Mouse (Mus musculus) hindbrain, embryonic 11.5 days (tissue): ENCODE measurements at regions not wholly inside any gene's neighbourhood (a gene's known extent, or its start where the extent isn't known, plus 50 kb on each side); places are given as distances from the start of the nearest gene placed in this dataset.

ENCODE experiments used
- ATAC-seq: fragments of 200-750 bp; cut with Nextera tagmentation; 2 replicates; pipeline ENCODE4 v1.8.0; 2017; ENCODE audit warnings: mild to moderate bottlenecking, moderate TSS enrichment, moderate library complexity; ENCODE audit not compliant: low FRiP score
- DNase-seq: peaks from one replicate; pipeline ENCODE4 v3.0.0-alpha.2; 2015; ENCODE audit warnings: low spot score
- H3K27ac ChIP-seq: fragments of 300-500 bp; sonication (generic); 2 replicates; pipeline ENCODE4 v1.5.1; 2014; ENCODE audit warnings: mild to moderate bottlenecking, low read depth, low read length
- H3K27me3 ChIP-seq: fragments of 300-500 bp; sonication (generic); 2 replicates; pipeline ENCODE4 v1.6.1; 2014; ENCODE audit warnings: mild to moderate bottlenecking, low read length, moderate library complexity, mixed read lengths; ENCODE audit not compliant: control insufficient read depth, insufficient read depth
- H3K36me3 ChIP-seq: fragments of 300-500 bp; sonication (generic); 2 replicates; pipeline ENCODE4 v1.6.1; 2014; ENCODE audit warnings: mild to moderate bottlenecking, low read length, moderate library complexity, mixed read lengths; ENCODE audit not compliant: control insufficient read depth, insufficient read depth
- H3K4me1 ChIP-seq: fragments of 300-500 bp; sonication (generic); replicated peaks from 2 replicates; pipeline ENCODE4 v1.6.1; 2014; ENCODE audit warnings: low read length, mixed read lengths; ENCODE audit not compliant: control insufficient read depth, insufficient read depth
- H3K4me2 ChIP-seq: fragments of 300-500 bp; sonication (generic); replicated peaks from 2 replicates; pipeline ENCODE4 v1.6.1; 2014; ENCODE audit warnings: mild to moderate bottlenecking, low read depth, low read length
- H3K4me3 ChIP-seq: fragments of 300-500 bp; sonication (generic); 2 replicates; pipeline ENCODE4 v1.5.1; 2014; ENCODE audit warnings: low read depth, low read length
- H3K9ac ChIP-seq: fragments of 300-500 bp; sonication (generic); 2 replicates; pipeline ENCODE4 v1.6.1; 2014; ENCODE audit warnings: low read depth, low read length
- H3K9me3 ChIP-seq: fragments of 300-500 bp; sonication (generic); 2 replicates; pipeline ENCODE4 v1.6.1; 2016; ENCODE audit warnings: low read length; ENCODE audit not compliant: control insufficient read depth
- WGBS: fragments of 180-500 bp; shearing (Covaris S2); extraction: QIAGEN DNeasy Blood & Tissue Kit; methylation state at CpG from one replicate; pipeline ENCODE4 v1.1.7; 2014; 5-methylcytosine and 5-hydroxymethylcytosine counted together

DNA sequence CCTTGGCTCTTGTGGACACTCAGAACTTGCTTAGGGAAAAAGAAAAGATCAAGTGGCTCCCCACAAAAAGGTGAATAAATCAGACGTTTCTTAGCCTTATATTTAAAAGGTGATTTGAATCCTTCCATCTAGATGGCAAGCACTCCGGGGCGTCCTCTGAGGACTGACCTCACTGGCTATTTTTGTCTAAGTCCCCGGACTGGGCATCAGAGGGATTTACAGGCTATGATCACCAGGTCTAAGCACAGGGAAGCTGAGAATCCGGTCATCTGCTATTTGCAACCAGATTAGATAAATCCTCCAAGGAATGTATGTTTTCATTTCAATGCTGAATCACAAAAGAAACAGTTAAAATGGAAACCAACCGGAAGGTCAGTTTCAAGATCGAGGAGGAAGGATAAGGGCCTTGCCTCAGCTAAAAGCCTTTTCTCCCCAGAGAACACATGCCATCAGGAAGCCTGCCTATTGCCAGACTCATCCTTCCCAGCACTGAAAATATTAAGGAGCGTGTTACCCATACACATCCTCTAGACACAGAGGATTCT is 342.1 kb downstream of the Lpin1 start:
- DNase-seq (no peak), ATAC-seq (no peak)
- H3K27ac ChIP-seq, result no peak overlapping the region
- no peaks in the 10 kb centered on the region for H3K9me3 ChIP-seq
- H3K4me3 ChIP-seq, result no peak overlapping the region
- H3K4me2 ChIP-seq, result no peak overlapping the region
- WGBS, result 75% methylated on average over 8 of the region's 8 CpGs
- H3K27me3 ChIP-seq, result no peaks in the 10 kb centered on the region
- H3K4me1 ChIP-seq, result no peaks in the 10 kb centered on the region
- no peak overlapping the region for H3K9ac ChIP-seq
- no peaks in the 10 kb centered on the region for H3K36me3 ChIP-seq

- 89% methylated on average over 4 of the region's 4 CpGs for WGBS
- no peak overlapping the region for H3K27ac ChIP-seq
- no peak overlapping the region for H3K4me3 ChIP-seq
- H3K36me3 ChIP-seq, result no peaks in the 10 kb centered on the region
- H3K4me2 ChIP-seq, result no peak overlapping the region
- DNase-seq (no peak), ATAC-seq (no peak)
- no peaks in the 10 kb centered on the region for H3K4me1 ChIP-seq
- H3K9ac ChIP-seq, result no peak overlapping the region
- H3K9me3 ChIP-seq, result no peaks in the 10 kb centered on the region
- no peaks in the 10 kb centered on the region for H3K27me3 ChIP-seq
Measured at GRCm38 (mm10) chr12:16261465-16261864, 349.3 kb downstream of the Lpin1 start.

DNA sequence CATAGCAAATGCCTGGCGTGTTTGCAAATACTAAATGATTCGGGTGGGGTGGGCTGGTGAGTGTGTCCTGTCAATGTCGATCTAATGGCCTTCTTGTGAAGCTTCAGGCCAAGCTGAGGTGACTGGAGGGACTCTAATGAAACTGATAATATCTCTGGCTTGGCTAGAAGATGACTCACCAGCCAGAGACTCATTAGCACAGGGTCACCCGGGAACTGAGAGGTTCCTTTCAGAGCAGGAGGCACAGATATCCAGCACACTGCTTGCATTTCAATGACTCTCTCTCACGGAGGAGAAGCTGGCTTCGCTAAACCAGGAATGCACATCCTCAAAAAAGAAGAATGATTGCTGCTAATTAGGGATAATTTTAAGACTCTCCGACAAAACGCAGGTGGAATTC is 349.8 kb downstream of the Lpin1 start:
- Histone ChIP-seq H3K36me3 (no peaks in the 10 kb centered on the region), H3K4me1 (no peaks in the 10 kb centered on the region), H3K27me3 (no peaks in the 10 kb centered on the region), H3K9me3 (no peaks in the 10 kb centered on the region), H3K27ac (no peak overlapping the region), H3K4me2 (no peak overlapping the region), H3K4me3 (no peak overlapping the region), H3K9ac (no peak overlapping the region)
- WGBS, result 73% methylated on average over 8 of the region's 8 CpGs
- ATAC-seq (no peak), DNase-seq (no peak)

GRCm38 (mm10) chr12:16260501-16260900 is 350.3 kb downstream of the Lpin1 start:
- H3K9me3 ChIP-seq, result no peaks in the 10 kb centered on the region
- ATAC-seq, result no peak
- WGBS, result 82% methylated on average over 2 of the region's 2 CpGs
- no peaks in the 10 kb centered on the region for H3K27me3 ChIP-seq
- H3K27ac ChIP-seq, result no peak overlapping the region
- no peak overlapping the region for H3K9ac ChIP-seq
- H3K4me2 ChIP-seq, result no peak overlapping the region
- no peaks in the 10 kb centered on the region for H3K36me3 ChIP-seq
- no peak overlapping the region for H3K4me3 ChIP-seq
- no peak for DNase-seq
- H3K4me1 ChIP-seq, result no peaks in the 10 kb centered on the region

- no peak for ATAC-seq
- H3K27ac ChIP-seq, result no peak overlapping the region
Measured at GRCm38 (mm10) chr12:16250621-16251020, 360.1 kb downstream of the Lpin1 start.

DNA sequence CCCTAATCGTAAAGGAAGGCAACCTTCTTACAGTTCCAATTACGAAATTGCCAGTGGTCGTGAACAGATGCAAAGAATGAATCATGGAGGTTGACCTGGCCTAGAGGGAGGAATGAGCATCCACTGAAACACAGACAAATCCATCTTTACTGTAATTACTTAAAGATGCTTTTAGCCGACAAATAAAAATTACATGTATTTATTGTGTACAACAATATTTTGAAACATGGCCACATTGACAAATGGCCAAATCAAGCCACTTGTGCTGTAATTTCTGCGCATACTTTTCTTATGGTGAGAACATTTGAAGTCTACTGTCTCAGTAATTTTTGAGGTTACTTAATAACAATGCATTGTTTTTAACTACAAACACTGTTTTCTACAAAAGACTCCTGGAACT is 360.7 kb downstream of the Lpin1 start:
- H3K9me3 ChIP-seq, result no peaks in the 10 kb centered on the region
- H3K27me3 ChIP-seq, result no peaks in the 10 kb centered on the region
- no peak overlapping the region for H3K4me2 ChIP-seq
- no peak overlapping the region for H3K27ac ChIP-seq
- no peaks in the 10 kb centered on the region for H3K4me1 ChIP-seq
- ATAC-seq (no peak), DNase-seq (no peak)
- H3K4me3 ChIP-seq, result no peak overlapping the region
- H3K9ac ChIP-seq, result no peak overlapping the region
- no peaks in the 10 kb centered on the region for H3K36me3 ChIP-seq
- WGBS, result 88% methylated on average over 5 of the region's 5 CpGs

More at GRCm38 (mm10) chr12:16250621-16251020, 360.1 kb downstream of the Lpin1 start:
- Histone ChIP-seq H3K4me2 (no peak overlapping the region), H3K4me3 (no peak overlapping the region), H3K27me3 (no peaks in the 10 kb centered on the region), H3K9ac (no peak overlapping the region), H3K4me1 (no peaks in the 10 kb centered on the region), H3K9me3 (no peaks in the 10 kb centered on the region), H3K36me3 (no peaks in the 10 kb centered on the region)
- no peak for DNase-seq
- WGBS, result 97% methylated on average over 1 of the region's 1 CpGs

DNA sequence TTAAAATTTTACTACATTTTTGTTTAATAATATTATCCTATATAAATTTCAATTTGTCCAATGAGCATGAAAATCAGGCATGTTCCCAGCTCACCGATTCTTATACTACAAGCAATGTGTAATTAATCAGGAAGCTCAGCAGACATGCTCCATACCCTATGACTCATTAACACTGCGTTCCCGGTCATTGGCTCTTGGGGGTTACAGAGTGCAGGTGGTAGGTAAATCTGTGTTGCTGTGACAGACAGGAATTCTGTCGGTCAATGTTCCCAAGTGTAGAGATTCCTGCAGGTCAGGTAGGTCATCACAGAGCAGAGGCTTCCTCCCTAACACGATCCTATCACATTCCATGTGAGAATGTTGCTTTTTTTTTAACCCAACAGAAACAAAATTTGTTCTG is 371.0 kb downstream of the Lpin1 start:
- Histone ChIP-seq H3K9ac (no peak overlapping the region), H3K4me3 (no peak overlapping the region), H3K36me3 (no peaks in the 10 kb centered on the region), H3K4me2 (no peak overlapping the region), H3K27me3 (no peaks in the 10 kb centered on the region), H3K9me3 (no peaks in the 10 kb centered on the region), H3K4me1 (no peaks in the 10 kb centered on the region), H3K27ac (no peak overlapping the region)
- DNase-seq, result no peak
- WGBS, result 75% methylated on average over 5 of the region's 5 CpGs
- ATAC-seq, result no peak

GRCm38 (mm10) chr12:16237498-16237897 is 373.3 kb downstream of the Lpin1 start:
- 85% methylated on average over 5 of the region's 5 CpGs for WGBS
- DNase-seq (no peak), ATAC-seq (no peak)
- Histone ChIP-seq H3K9ac (no peak overlapping the region), H3K27ac (no peak overlapping the region), H3K4me2 (no peak overlapping the region), H3K9me3 (no peaks in the 10 kb centered on the region), H3K36me3 (no peaks in the 10 kb centered on the region), H3K4me3 (no peak overlapping the region), H3K27me3 (no peaks in the 10 kb centered on the region), H3K4me1 (no peaks in the 10 kb centered on the region)

GRCm38 (mm10) chr12:16233559-16233958 is 377.2 kb downstream of the Lpin1 start:
- Histone ChIP-seq H3K4me3 (no peak overlapping the region), H3K9ac (no peak overlapping the region), H3K36me3 (no peaks in the 10 kb centered on the region), H3K27me3 (no peaks in the 10 kb centered on the region), H3K4me1 (no peaks in the 10 kb centered on the region), H3K4me2 (no peak overlapping the region), H3K9me3 (no peaks in the 10 kb centered on the region), H3K27ac (no peak overlapping the region)
- WGBS, result 87% methylated on average over 3 of the region's 3 CpGs
- ATAC-seq (no peak), DNase-seq (no peak)
